Mouse (Mus musculus) left cerebral cortex, postnatal 10 days (tissue): ENCODE measurements around the gene Agap2. TPM values are rescaled to one million over a fixed set of nuclear protein-coding genes. Genes with fewer than 3 reads are reported as not detected.
"Not testable (repeated sequence)": the region's sequence is repeated elsewhere in the genome, so short reads cannot be mapped to it uniquely, and the experiment has no call there.

ENCODE experiments used
- DNase-seq, 2 experiments: peaks; one replicate each; pipeline ENCODE4 v3.0.0; 2021 to 2022; ENCODE audit warnings: low spot score in 2 of 2, mixed read lengths in 1 of 2; ENCODE audit errors: extremely low spot score in 1 of 2
- intact Hi-C: fragments of 180-260 bp; cut with DNase I; formaldehyde crosslinking; loops from one replicate; pipeline ENCODE4 v1.15.1; 2025
- total RNA-seq, 2 experiments: library from RNA; stranded (reverse); gene quantifications; 2 replicates each; pipeline ENCODE4 v1.2.3; 2021

The Agap2 gene
- total RNA-seq, 2 experiments from 2014 or later, result 558 to 572 TPM

DNA sequence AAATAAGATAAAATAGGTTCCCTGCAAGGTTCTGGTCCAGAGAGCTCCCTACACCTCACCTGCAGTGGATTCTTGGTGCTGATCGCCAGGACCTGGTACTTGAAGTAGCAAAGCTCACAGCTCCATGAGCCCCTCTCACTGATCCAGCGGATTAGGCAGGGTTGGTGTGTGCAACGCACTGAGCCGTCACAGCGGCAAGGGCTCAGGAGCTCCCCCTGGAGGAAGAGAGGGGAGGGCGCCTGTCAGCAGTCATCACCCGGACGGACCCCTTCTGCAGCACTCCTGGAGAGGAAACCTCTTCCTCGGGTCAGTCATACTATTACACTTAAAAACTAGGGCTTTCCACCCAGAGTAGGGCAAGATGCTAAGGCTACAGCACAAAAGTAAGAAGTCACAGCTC lies 16.9 kb upstream of the Agap2 start:
- peak in 1 of 2 experiments; percentile 82 for DNase-seq
- intact Hi-C loops, result no loop called here

DNA sequence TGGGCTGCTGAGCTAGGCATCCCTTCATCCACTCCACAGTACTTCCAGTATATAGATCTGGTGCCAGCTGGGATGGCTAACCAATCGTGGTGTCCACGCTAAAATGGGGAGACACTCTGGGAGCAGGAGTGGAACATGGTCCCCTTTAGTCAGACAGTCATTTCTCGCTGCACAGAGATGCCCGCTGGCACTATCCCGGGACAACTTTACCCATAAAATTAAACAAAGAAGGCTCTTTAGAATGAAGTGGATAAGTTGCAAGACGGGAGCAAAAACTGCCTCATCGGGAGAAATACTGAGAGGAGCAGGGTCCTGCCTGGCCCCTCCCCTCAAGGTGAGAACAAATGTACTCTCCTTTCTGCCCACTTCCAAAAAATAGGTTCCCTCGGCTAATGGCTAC lies 16.4 kb upstream of the Agap2 start:
- no peak for DNase-seq
- intact Hi-C loops, result no loop called here

DNA sequence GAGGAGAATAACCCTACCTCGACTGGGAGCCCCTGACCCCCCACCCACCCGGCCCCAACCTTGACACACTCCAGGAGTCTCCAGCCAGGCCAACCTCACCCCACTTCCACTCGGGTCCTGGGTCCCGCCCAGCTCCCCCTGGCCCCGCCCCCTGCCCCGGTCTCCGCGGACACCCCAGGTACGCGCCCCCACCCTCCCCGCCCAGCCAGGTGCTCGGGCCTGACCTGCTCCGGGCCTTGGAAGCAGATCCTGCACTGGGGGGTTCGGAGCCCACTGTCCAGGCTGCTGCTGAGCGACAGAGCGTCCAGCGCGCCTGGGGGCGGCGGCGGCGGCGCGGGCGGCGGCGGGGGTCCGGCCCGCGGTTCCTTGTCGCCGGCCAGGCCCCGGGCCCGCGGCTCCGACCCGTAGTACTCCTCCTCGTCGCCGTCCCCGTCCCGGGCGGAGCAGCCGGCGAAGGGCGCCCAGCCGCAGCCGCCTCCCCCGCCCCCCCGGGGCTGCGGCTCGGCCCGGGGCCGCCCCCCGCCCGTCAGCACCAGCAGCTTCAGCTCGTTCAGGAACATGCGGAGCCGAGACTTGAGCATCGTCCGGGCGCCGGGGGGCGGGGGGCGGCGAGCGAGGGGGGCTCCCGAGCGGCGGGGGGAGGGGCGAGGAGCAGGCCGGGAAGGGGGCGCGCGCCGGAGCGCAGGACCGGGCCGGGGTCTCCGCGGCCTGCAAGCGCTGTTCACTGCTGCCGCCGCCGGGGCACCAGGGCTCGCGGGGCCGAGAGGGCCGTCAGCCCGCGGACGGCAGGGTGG lies 15.7 kb upstream of the Agap2 start:
- DNase-seq, result peak in 1 of 2 experiments; percentile 72
- intact Hi-C loops, result no loop called here

DNA sequence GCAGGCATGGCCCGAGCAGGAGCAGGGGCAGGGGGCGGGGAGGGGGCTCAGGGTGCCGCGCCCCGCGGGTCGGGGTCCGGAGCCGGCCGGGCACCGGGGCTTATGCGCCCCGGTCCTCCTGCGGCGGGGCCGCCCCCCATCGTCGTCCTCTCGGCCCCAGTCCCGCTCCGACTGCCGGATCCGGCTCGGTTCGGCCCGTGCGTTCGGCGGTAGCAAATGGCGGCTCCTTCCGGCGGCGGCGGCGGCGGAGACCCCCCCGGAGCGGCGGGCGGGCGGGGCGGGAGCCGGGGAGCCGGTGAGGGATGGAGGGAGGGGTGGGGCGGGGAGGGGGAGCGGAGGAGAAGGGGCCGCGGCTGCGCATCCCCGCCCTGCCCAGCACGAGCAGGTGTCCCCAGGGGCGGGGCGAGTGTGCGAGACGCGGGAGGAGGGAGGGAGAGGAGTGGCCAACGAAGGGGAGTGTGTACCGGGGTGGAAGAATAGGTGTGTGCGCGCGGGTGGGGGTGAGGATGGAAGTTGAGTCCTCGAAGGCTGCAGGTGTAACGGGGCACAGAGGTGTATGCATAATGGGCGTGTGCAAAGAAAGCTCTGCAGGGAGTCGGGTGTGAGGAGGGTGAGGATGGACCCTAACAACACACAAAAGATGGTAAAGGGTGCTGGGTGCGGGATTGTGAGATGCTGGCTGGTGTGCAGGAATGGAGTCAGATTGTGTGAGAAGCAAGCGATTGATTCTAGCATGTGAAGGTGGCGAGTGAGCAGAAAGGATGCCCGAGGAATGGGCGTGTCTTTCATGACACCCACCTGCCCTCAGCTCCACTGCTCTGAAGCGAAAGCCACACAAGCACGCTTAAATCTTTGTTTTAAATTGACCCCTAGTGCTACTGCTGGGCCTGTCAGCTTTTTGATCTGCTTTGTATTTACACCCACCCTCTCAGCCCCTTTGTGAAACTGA lies 14.8 kb upstream of the Agap2 start, which contains the start of gene March9:
Gene March9 (minus strand): TSS at position 217 of the 949 bp plus-strand sequence.
- intact Hi-C loops, result no loop called here
- peak; percentile 71 to 86 for DNase-seq

DNA sequence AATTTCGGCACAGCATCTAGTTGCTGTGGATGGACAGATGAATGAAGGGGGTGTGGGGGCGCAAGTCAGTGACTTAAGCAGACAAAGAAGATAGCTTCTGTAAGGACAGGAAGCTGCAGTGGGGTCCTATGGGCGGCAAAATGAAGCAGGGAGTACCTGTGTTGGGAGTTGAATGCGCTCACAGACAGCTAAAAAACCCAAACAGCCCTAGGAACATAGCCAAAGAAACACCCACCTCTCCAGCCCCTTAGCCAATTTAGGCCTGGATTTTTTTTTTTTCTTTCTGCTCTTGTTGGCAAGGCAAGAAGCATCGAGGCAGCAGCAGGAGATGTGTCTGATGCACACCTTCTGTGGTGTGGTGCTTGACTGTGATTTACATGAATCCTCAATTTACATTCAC lies 14.0 kb upstream of the Agap2 start:
- DNase-seq, result peak in 1 of 2 experiments; percentile 18
- intact Hi-C loops, result no loop called here

DNA sequence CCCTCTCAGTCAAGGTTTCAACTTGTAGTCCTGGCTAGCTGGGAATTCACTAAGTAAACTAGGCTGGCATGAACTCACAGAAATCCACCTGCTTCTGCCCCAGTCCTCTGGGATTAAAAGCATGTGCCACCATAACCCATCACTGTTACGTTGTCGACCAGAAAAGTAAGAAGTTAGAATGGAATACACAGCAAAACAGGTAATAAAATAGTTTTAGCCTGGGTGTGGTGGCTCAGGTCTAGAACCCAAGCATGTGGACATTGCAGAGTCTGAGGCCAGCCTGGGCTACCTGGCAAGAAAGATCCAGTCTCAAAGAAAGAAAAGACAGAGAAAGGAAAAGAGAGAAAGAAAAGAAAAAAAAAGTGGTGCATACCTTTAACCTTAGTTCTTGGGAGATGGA lies 13.6 kb upstream of the Agap2 start:
- intact Hi-C loops, result no loop called here
- no peak for DNase-seq

DNA sequence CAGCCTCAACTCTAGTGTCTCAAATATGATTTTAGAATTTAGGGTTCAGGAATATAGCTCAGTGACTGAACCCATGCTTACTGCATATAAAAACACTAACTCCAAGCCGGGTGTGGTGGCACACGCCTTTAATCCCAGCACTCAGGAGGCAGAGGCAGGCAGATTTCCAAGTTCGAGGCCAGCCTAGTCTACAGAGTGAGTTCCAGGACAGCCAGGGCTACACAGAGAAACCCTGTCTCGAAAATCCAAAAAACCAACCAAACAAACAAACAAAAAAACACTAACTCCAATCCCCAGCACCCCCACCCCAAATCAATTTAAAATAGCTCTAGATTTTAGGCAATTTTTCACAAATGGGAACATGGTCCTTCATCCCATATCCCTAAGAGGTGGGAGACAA lies 13.0 kb upstream of the Agap2 start:
- DNase-seq, intact Hi-C loops: not testable (repeated sequence)

DNA sequence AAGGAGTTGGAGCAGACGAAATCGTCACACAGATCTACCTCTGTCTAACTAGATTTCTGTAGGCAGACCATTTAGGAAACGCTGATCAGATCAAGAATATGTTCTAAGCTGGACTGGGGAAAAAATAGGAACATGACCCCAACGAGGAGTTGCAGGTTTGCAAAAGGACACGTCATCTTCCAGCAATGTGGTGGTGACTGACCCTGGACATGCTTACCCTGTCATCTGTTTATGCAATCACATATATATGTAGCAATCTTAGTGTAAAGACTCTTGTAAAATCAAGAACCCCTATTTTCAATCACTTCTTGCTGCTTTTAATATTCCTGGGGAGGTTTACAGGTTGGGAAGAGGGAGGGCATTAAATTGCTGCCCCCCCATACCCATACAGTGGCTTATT lies 12.6 kb upstream of the Agap2 start:
- intact Hi-C loops, result no loop called here

DNA sequence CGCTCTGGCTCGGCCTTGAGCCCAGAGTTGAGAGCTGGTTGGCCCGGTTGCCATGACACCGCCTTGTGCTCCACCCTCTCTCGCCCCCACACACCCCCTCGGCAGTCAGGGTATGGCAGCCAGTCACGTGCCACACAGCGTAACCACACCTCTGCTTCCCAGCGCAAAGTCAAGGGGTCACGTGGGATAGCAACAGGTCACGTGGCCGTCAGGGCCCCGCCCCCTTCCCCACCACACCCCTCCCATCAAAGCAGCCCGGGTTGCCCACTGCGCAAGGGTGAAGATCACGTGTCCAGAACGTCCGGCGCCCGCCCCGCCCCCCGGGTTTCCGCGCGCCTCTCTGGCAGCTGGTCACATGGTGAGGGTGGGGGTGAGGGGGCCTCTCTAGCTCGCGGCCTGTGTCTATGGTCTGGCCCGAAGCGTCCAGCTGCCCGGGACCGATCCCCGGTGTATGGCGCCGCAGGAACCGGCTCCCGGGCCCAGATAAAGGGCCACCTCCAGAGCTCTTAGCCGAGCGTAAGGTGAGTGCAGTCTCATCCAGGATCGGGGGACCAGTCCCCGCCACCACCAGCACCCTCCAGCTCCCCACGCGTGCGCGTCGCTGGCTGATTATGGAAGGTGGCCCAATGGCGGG lies 11.7 kb upstream of the Agap2 start, which contains the start of gene Cdk4:
Gene Cdk4 (plus strand): TSS at position 296 of the 634 bp plus-strand sequence.
- intact Hi-C loops, result no loop called here

More for the DNA sequence above, 12.6 kb upstream of the Agap2 start:
- DNase-seq, result no peak

DNA sequence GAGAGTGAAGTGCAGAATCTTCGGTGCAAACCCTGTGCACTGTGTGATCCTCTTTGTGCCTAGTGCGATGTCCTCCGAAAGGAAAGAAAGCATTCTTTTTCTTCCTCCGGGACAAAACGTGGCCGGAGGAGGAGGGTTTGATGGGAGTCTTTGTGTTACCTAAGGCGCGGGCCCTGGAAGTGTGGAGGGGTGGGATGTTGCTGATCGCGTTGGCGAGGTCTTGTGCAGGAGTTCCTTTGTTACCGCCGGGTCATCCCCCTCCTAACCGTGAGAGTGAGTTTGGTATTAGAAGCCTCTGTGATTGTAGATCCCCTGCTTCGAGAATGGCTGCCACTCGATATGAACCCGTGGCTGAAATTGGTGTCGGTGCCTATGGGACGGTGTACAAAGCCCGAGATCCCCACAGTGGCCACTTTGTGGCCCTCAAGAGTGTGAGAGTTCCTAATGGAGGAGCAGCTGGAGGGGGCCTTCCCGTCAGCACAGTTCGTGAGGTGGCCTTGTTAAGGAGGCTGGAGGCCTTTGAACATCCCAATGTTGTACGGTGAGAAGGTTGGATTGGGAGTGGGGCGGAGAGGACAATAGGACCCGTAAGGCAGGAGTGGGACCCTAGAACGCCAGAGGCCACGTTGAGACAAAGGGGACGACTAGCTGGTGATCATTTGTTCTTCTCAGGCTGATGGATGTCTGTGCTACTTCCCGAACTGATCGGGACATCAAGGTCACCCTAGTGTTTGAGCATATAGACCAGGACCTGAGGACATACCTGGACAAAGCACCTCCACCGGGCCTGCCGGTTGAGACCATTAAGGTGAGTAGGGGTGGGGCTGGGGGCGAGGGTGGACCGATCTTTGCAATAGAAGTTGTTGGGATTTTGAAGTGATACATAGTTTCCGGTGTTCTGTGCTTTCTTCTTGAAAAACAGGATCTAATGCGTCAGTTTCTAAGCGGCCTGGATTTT lies 10.9 kb upstream of the Agap2 start:
- intact Hi-C loops, result no loop called here
- DNase-seq, result peak in 1 of 2 experiments; percentile 47

More for the DNA sequence above, 11.7 kb upstream of the Agap2 start, which contains the start of gene Cdk4:
- peak; percentile 98 to 99 for DNase-seq

DNA sequence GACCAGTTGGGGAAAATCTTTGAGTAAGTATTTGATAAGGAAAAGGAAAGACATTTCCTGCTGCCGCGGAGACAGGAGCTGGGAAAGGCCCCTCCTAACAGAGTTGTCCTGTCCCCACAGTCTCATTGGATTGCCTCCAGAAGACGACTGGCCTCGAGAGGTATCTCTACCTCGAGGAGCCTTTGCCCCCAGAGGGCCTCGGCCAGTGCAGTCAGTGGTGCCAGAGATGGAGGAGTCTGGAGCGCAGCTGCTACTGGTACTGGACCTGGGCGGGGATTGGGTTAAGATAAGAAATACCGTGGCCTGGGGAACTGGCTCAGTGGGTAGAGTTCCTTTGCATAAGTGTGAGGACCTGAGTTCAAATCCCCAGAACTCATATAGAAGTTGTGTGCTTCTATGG lies 9.1 kb upstream of the Agap2 start:
- intact Hi-C loops, result no loop called here
- DNase-seq, result peak in 1 of 2 experiments; percentile 29

DNA sequence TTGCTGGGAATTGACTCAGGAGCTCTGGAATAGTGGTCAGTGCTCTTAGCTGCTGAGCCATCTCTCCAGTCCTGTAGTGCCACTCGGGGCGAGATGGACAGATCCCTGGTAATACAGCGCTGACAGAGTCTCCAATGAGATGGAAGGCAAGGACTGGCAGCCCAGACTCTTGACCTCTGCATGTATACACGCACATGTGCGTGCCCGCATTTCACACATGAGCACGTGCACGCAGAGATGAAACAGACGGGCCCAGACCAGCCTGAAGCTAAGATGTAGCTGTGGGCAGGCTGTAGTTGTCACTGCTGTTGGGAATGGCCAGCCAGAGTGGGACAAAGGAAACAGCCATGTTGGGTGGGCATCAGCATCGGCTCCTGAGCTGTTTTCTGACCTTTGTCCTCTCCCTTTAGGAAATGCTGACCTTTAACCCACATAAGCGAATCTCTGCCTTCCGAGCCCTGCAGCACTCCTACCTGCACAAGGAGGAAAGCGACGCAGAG lies 8.5 kb upstream of the Agap2 start:
- peak in 1 of 2 experiments; percentile 15 for DNase-seq

DNA sequence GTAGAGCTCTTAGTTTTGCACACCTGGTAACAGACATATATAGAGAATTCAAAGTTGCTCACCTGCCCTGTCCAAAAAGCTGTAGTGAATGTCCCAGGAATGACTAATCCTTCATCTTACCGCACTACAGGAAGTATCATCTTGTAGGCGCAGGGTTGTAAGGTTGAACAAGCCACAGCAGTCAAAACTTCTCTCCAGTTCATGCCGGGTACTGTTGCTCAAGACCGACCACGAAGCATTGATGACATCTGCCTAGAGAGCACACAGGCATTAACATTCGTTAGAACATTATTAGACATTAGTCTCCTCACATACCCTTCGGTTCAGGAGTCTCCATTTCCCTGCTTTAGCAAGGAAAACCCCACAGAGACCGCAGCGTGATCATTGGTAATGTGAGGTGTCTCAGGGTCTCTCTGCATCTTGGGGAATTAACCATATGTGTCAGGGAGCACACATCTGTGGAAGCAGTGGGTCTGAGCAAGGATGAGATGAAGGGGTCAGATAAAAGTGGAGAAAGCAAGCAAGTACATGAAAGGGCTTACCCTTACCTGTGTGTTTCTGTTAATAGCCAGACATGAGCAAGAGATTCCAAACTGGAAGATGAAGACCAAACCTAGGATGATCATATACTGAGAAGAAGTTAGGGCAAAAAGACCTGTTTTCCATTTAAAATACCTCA lies 6.6 kb upstream of the Agap2 start:
- DNase-seq, result no peak
- intact Hi-C loops, result no loop called here

More for the DNA sequence above, 8.5 kb upstream of the Agap2 start:
- intact Hi-C loops, result no loop called here

DNA sequence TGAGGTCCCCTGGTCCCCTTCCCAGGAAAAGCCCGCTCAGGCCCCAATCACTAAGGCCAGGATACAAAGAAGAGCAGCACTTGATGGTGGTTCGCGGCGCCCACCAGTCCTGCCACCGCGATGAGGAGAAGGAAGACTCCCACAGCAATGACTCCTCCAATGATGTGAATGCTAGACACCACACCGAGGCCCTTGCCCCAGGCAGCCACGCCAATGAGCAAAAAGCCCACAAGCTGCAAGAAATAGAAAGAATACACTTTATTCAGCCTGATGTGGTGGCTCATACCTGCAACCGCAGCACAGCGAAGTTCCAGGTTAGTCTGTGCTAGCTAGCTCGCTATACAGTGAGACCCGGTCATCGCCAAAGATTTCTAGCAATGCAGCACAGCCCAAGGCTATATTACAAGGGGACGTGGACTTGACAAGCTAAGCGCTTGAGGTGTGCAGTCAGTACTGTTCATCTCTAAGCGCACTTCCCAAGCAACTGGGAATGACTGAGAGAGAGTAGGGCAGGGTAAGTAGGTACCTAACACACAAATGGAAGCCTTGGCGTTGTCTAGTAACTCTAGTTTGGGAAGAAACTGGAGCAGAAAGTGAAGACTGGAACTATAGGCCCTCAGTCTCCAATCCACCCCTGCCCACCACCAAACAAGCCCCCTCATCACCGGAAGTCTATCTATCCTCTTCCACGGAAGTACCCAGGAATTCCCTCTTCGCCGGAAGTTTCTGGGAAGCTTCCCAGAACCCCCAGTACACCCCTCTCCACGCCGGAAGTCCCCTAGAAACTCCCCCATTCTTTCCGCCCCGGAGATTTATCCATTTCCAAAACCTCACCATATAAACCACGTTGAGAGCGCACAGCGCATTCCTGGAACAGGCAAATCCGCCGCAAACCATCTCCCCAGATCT lies 5.5 kb upstream of the Agap2 start:
- DNase-seq, result no peak
- intact Hi-C loops, result no loop called here

DNA sequence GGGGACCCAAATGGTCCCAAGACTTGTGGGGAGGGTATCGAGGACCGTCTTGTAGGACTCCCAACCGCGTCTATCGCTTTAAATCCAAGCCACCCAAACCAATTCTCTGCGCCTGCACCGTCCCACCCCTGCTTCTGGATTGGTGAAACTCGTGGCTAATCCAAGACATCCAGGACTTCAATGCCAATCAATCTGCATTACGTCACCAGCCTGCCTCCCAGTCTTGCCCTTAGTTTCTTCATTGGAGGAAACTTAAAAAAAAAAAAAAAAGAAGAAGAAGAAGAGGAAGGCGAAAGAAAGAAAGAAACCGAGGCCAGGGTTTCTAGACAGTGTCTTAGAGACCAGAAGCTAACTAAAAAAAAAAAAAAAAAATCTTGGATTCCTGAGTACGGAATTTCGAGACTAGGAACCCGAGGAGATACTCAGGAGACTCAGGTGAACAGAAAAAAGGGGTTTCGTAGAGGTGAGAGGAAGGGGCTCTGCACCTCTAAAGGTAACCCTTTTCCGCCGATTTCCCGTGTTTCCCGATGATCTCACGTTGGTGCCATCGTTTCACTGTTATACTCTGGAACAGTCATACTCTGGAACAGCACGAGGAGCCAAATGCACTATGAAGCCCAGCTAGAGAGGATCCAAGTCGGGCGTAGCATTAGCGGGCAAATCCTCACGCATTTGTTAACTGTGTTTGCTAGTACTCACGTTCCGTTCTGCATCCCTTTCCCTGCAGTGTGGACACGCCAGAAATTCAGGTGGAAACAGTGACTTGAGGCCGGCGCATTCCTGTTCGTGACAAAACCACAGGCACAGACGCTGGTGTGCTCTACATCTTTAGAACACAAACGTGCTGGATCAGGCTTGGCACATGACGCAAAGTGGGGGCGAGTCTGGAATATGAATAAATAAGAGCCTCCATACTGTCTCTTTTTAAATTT lies 4.6 kb upstream of the Agap2 start, which contains the start of gene Tspan31:
Gene Tspan31 (minus strand): TSS at position 75 of the 932 bp plus-strand sequence.
- intact Hi-C loops, result no loop called here
- DNase-seq, result peak; percentile 92 to 96
